Mouse (Mus musculus) urinary bladder, adult 2 months (tissue): ENCODE results near the gene Tnfrsf14. TPM values are rescaled to one million over a fixed set of nuclear protein-coding genes. Genes with fewer than 3 reads are reported as not detected.
A peak's percentile ranks its signal among the peaks of the same experiment; 100 is the strongest.

Experiments
- DNase-seq: peaks from one replicate; pipeline ENCODE4 v3.0.0; 2022; ENCODE audit warnings: low spot score
- polyA plus RNA-seq: library from polyadenylated mRNA; depleted of rRNA; stranded (reverse); fragments of >200 nt; gene quantifications from 2 replicates; pipeline ENCODE4 v1.2.3, GENCODE M21; 2012; rRNA removed

Gene Tnfrsf14
- polyA plus RNA-seq, 1 experiment: 18.8 TPM

DNA sequence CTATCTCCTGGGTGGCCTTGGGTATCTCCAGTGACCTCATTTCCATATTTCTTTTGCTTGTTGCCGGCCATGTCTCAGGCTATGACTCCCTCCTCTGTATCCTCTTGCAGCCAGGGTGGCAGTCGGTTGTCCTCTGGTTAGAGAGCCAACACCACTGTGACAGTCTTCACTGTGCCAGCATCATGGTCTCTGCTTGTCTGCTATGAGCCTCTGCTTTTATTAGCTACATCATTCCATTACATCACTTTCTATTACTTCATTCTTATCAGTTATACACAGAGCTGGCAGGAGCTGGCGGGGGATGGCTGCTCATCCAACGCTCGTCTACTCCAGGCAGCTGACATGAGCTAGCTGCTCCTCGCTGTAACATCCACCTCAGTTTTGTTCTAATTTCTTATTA is 47.6 kb downstream of the Tnfrsf14 start:
- no peak for DNase-seq

DNA sequence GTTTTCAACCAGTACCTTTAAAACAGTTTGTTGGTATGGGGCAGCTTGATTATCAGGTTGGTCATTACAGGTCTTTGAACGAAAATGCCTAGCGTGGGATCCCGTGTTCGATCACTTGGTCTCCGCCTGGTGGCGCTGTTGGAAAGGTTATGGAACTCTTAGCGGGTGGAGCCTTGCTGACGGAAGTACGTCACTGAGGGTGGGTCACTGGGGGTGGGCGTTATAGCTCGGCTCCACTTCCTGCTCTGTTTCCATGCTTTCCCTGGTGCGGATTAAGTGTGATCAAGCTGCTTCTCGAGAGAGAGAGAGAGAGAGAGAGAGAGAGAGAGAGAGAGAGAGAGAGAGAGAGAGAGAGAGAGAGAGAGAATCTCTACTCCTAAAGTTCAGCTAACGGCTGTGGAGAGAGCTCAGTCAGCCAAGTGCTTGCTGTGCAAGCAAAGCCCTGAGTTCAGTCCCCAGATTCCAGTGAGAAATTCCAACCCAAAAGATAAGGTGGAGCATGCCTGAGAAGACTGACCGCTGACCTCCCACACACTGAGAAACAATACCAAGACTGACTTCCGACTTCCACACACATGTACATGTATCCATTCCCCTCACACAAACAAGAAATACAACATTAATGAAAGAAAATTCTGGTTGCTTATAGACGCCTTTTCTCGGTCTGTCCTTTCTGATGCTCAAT is 50.4 kb downstream of the Tnfrsf14 start:
- DNase-seq: peak; percentile 83

DNA sequence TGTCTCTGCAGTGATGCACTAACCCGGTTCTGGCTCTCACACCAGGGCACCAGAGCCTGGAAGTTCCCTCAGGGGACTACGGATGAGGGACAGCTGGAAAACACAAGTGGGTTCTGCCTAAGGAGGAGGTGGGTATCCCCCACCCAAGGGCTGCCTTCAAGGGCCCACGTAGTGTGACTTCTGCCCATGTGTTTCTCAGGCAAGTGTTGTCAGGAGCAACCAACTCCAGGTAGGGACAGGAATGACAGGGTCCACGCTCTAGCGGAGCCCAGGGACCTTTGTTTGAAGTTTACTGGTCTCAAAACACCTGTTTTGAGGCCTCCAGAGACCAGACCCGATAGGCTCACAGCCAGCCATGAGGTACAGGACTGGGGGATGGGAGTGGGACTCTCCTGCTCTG is 55.2 kb downstream of the Tnfrsf14 start:
- no peak for DNase-seq

Other genes with a start within 250 kb of the Tnfrsf14 start
- gene Ttc34, start 91.1 kb downstream of the Tnfrsf14 start, polyA plus RNA-seq: 0.06 and 0.09 TPM in 2 replicates
- 0.06 and 0.07 TPM in 2 replicates for gene Mmel1, start 59.0 kb downstream of the Tnfrsf14 start, polyA plus RNA-seq
- gene Fam213b, start 29.4 kb downstream of the Tnfrsf14 start, polyA plus RNA-seq: 33.1 and 35.2 TPM in 2 replicates
- 0.06 and 0.07 TPM in 2 replicates for gene Hes5, start 32.4 kb upstream of the Tnfrsf14 start, polyA plus RNA-seq
- 39.8 and 45.9 TPM in 2 replicates for gene Pank4, start 35.6 kb upstream of the Tnfrsf14 start, polyA plus RNA-seq
- 83.1 and 93.6 TPM in 2 replicates for gene Plch2, start 128.2 kb upstream of the Tnfrsf14 start, polyA plus RNA-seq
- gene Pex10, start 138.5 kb upstream of the Tnfrsf14 start, polyA plus RNA-seq: 11.8 and 13.4 TPM in 2 replicates
- 130 and 159 TPM in 2 replicates for gene Rer1, start 157.8 kb upstream of the Tnfrsf14 start, polyA plus RNA-seq
- 6.7 and 7.0 TPM in 2 replicates for gene Morn1, start 158.0 kb upstream of the Tnfrsf14 start, polyA plus RNA-seq